Mouse (Mus musculus) spleen, embryonic (tissue): ENCODE measurements around the gene Marcks.

Experiments
- CTCF ChIA-PET: fragments of 350-600 bp; sonication (Branson Sonifier 250); formaldehyde crosslinking; loops from one replicate; lab custom pipeline; 2022; lab: Charles Lee

Gene Marcks

GRCm38 (mm10) chr10:37138778-37139442, at the start of gene Marcks:
Marcks (minus strand) TSS chr10:37138920.
- CTCF ChIA-PET, result no interaction called here

- CTCF ChIA-PET, result no interaction called here
Observed at GRCm38 (mm10) chr10:37177071-37177470, 38.4 kb upstream of the Marcks start.

- CTCF ChIA-PET, result no interaction called here
Observed at GRCm38 (mm10) chr10:37172416-37172950, 33.8 kb upstream of the Marcks start.

GRCm38 (mm10) chr10:37171711-37172415, 33.1 kb upstream of the Marcks start:
- CTCF ChIA-PET, result no interaction called here

GRCm38 (mm10) chr10:37170878-37171277, 32.2 kb upstream of the Marcks start:
- CTCF ChIA-PET, result no interaction called here

GRCm38 (mm10) chr10:37170466-37170865, 31.7 kb upstream of the Marcks start:
- CTCF ChIA-PET, result no interaction called here

GRCm38 (mm10) chr10:37167527-37167926, 28.8 kb upstream of the Marcks start:
- CTCF ChIA-PET, result interaction anchor here (0.6 kb wide), 1 partner anchor 488 kb away, joined by 5 read pairs; no protein-coding TSS in a partner anchor

GRCm38 (mm10) chr10:37159731-37160130, 21.0 kb upstream of the Marcks start:
- CTCF ChIA-PET, result no interaction called here

GRCm38 (mm10) chr10:37157156-37157555, 18.4 kb upstream of the Marcks start:
- CTCF ChIA-PET, result interaction anchor here (0.6 kb wide), 2 partner anchors 17 to 816 kb away, joined by 3 read pairs; no protein-coding TSS in a partner anchor

- CTCF ChIA-PET, result no interaction called here
Observed at GRCm38 (mm10) chr10:37155131-37155530, 16.4 kb upstream of the Marcks start.

GRCm38 (mm10) chr10:37151539-37152271, 13.0 kb upstream of the Marcks start:
- CTCF ChIA-PET, result no interaction called here

GRCm38 (mm10) chr10:37148016-37148415, 9.3 kb upstream of the Marcks start:
- CTCF ChIA-PET, result interaction anchor here (0.6 kb wide), 1 partner anchor 11 kb away, joined by 18 read pairs; no protein-coding TSS in a partner anchor

GRCm38 (mm10) chr10:37145456-37145855, 6.7 kb upstream of the Marcks start:
- CTCF ChIA-PET, result no interaction called here

GRCm38 (mm10) chr10:37141621-37142020, 2.9 kb upstream of the Marcks start:
- CTCF ChIA-PET, result no interaction called here

GRCm38 (mm10) chr10:37140736-37141451, 2.2 kb upstream of the Marcks start:
- CTCF ChIA-PET, result no interaction called here

GRCm38 (mm10) chr10:37140166-37140735, 1.5 kb upstream of the Marcks start:
- CTCF ChIA-PET, result interaction anchor here (0.6 kb wide), 1 partner anchor 17 kb away, joined by 3 read pairs; no protein-coding TSS in a partner anchor

- CTCF ChIA-PET, result interaction anchor here (0.6 kb wide), 1 partner anchor 18 kb away, joined by 3 read pairs; no protein-coding TSS in a partner anchor
Observed at GRCm38 (mm10) chr10:37139443-37140165, 884 bp upstream of the Marcks start.

GRCm38 (mm10) chr10:37138311-37138731, 399 bp downstream of the Marcks start:
- CTCF ChIA-PET, result interaction anchor here (0.9 kb wide), 1 partner anchor 94 kb away, joined by 5 read pairs; no protein-coding TSS in a partner anchor

- CTCF ChIA-PET, result interaction anchor here (0.6 to 1.0 kb wide), 10 partner anchors 11 to 465 kb away, joined by 3 to 18 read pairs (median 4); no protein-coding TSS in a partner anchor
Observed at GRCm38 (mm10) chr10:37137531-37138310, 999 bp downstream of the Marcks start.
